Mouse (Mus musculus) midbrain, embryonic 14.5 days (tissue): ENCODE measurements around the gene Mdfic. TPM values are rescaled to one million over a fixed set of nuclear protein-coding genes. Genes with fewer than 3 reads are reported as not detected.

Experiments used
- ATAC-seq: fragments of 200-750 bp; cut with Nextera tagmentation; 2 replicates; pipeline ENCODE4 v1.8.0; 2017; ENCODE audit warnings: moderate number of reproducible peaks, moderate library complexity; ENCODE audit not compliant: low FRiP score, low TSS enrichment
- DNase-seq: peaks from one replicate; pipeline ENCODE4 v3.0.0-alpha.2; 2015
- H3K27ac ChIP-seq: fragments of 300-500 bp; sonication (generic); replicated peaks from 2 replicates; pipeline ENCODE4 v1.5.1; 2014; ENCODE audit warnings: mild to moderate bottlenecking, low read depth, low read length, moderate library complexity
- H3K27me3 ChIP-seq: fragments of 300-500 bp; sonication (generic); 2 replicates; pipeline ENCODE4 v1.6.1; 2014; ENCODE audit warnings: low read length, control low read depth, mixed read lengths; ENCODE audit not compliant: control insufficient read depth, insufficient read depth
- H3K36me3 ChIP-seq: fragments of 300-500 bp; sonication (generic); 2 replicates; pipeline ENCODE4 v1.6.1; 2014; ENCODE audit warnings: low read length, control low read depth; ENCODE audit not compliant: control insufficient read depth, insufficient read depth
- H3K4me1 ChIP-seq: fragments of 300-500 bp; sonication (generic); 2 replicates; pipeline ENCODE4 v1.6.1; 2014; ENCODE audit warnings: mild to moderate bottlenecking, antibody characterized with exemption, low read length, control low read depth; ENCODE audit not compliant: control insufficient read depth, insufficient read depth
- H3K4me2 ChIP-seq: fragments of 300-500 bp; sonication (generic); 2 replicates; pipeline ENCODE4 v1.6.1; 2014; ENCODE audit warnings: mild to moderate bottlenecking, low read length, moderate library complexity
- H3K4me3 ChIP-seq: fragments of 300-500 bp; sonication (generic); replicated peaks from 2 replicates; pipeline ENCODE4 v1.5.1; 2014; ENCODE audit warnings: low read depth, low read length
- H3K9ac ChIP-seq: fragments of 300-500 bp; sonication (generic); replicated peaks from 2 replicates; pipeline ENCODE4 v1.6.1; 2014; ENCODE audit warnings: mild to moderate bottlenecking, low read length, moderate library complexity
- H3K9me3 ChIP-seq: fragments of 300-500 bp; sonication (generic); 2 replicates; pipeline ENCODE4 v1.6.1; 2016; ENCODE audit warnings: low read length, control low read depth, mixed read lengths; ENCODE audit not compliant: control insufficient read depth
- WGBS: fragments of 180-500 bp; shearing (Covaris S2); extraction: QIAGEN DNeasy Blood & Tissue Kit; methylation state at CpG from one replicate; pipeline ENCODE4 v1.1.7; 2014; 5-methylcytosine and 5-hydroxymethylcytosine counted together
- polyA plus RNA-seq: library from polyadenylated mRNA; unstranded; fragments of >200 nt; fragmentation: Nextera tagmentation; extraction: Ambion mirVana; gene quantifications from 2 replicates; pipeline ENCODE4 v1.2.1, GENCODE M21; 2014

Gene Mdfic
- polyA plus RNA-seq, 1 experiment from 2014 or later, result 1.1 TPM

DNA sequence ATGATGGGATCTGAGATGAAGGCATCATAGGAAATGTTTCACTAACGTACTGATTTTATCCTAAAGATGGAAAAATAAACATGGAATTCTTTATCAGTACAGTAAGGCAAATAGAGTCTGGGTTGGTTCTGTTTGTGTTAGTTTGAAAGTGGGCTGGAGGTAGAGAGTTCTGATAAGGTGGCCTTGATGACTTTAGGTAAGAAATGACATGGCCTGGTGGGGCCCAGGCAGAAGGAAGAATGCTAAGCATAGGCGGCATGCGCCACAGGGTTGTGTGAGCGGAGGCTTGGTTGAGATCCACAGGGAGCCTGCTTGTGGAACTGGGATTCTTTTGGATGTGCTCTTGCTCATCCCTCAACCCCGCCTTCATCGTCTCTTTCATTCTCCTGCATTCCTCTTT lies 40.3 kb downstream of the Mdfic start:
- Histone ChIP-seq H3K27ac (no peak overlapping the region), H3K4me2 (no peak overlapping the region), H3K27me3 (no peaks in the 10 kb centered on the region), H3K4me1 (no peaks in the 10 kb centered on the region), H3K9ac (no peak overlapping the region), H3K9me3 (no peaks in the 10 kb centered on the region), H3K36me3 (no peaks in the 10 kb centered on the region), H3K4me3 (no peak overlapping the region)
- 57% methylated on average over 6 of the region's 6 CpGs for WGBS
- DNase-seq, result no peak
- ATAC-seq, result no peak

DNA sequence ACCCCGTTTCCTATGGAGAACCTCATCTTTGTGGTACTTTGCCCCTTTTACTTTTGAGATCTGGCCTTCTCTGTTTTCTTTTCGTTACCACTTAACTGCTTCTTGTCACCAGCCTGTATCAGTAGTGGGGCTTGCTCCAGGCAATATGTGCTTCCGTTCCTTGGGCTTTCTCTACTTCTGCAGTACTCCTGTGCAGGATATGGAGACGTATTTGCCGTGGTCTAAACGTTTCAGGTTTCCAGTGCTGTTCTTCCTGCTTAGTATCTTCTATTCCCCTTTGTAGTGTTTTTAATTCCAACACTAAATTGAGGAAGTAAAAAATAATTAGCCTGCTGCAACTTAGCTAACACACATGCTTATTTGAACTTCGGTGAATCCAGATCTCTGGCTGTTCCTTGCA lies 43.6 kb downstream of the Mdfic start:
- 84% methylated on average over 7 of the region's 7 CpGs for WGBS
- Histone ChIP-seq H3K9ac (no peak overlapping the region), H3K4me3 (no peak overlapping the region), H3K4me1 (no peaks in the 10 kb centered on the region), H3K36me3 (no peaks in the 10 kb centered on the region), H3K27ac (no peak overlapping the region), H3K9me3 (no peaks in the 10 kb centered on the region), H3K4me2 (no peak overlapping the region), H3K27me3 (no peaks in the 10 kb centered on the region)
- ATAC-seq (no peak), DNase-seq (no peak)

DNA sequence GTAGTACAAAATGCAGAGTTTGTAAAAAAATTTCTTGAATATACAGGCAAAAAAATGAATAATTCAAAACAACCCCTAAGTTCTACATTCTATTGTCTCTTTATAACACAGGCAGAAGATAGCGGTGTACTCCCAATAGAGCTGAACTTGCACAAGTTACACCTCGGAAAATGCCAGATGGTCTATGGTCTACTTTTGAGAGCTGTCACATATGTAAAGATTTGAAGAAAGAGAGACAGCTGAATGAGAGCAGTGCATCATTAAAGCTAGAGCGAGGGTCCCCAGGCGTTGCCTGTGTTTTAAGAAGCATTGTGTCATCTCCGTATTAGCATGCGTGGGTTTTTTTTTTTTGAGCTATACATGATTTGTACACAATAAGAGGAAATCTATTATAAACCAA lies 47.0 kb downstream of the Mdfic start:
- DNase-seq (peak; percentile 51), ATAC-seq (peak; percentile 50; the same call in 1 of the 2 replicates)
- Histone ChIP-seq H3K36me3 (no peaks in the 10 kb centered on the region), H3K9me3 (no peaks in the 10 kb centered on the region), H3K27me3 (no peaks in the 10 kb centered on the region), H3K4me1 (no peaks in the 10 kb centered on the region), H3K27ac (no peak overlapping the region), H3K4me2 (no peak overlapping the region), H3K9ac (no peak overlapping the region), H3K4me3 (no peak overlapping the region)
- WGBS, result 40% methylated on average over 6 of the region's 6 CpGs

DNA sequence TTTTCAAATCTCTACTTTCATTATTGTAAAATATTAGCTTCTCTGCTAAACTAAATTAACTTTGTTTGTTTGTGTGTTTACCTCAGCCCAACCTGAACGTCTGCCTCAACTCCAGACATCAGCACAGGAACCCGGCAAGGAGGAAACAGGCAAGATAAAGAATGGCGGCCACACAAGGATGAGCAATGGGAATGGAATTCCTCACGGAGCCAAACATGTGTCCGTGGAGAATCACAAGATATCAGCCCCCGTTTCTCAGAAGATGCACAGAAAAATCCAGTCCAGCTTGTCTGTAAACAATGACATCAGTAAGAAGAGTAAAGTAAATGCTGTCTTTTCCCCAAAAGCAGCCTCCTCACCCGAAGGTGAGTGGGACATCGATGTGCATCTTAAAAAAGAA lies 49.7 kb downstream of the Mdfic start:
- no peak for DNase-seq

DNA sequence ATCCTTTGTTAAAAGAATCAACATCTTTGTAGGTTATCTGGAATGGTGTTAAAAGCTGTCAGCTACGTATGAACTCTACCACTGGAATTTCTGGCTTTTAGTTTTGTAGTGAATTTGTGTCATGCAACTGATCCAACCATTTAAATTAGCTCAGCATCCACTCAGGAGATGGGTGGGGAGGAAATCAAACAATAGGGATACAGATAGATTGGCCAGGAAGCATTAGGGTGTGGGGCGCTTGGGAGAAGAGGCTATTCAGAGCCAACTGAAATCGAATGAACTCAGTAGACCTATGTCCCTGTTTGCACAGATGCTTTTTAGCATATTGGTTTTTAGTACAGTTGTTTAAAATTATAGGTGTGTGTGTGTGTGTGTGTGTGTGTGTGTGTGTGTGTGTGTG lies 56.6 kb downstream of the Mdfic start:
- H3K9me3 ChIP-seq, result no peaks in the 10 kb centered on the region
- no peak overlapping the region for H3K9ac ChIP-seq
- WGBS, result 94% methylated on average over 3 of the region's 3 CpGs
- DNase-seq (no peak), ATAC-seq (no peak)
- H3K27ac ChIP-seq, result no peak overlapping the region
- no peaks in the 10 kb centered on the region for H3K36me3 ChIP-seq
- no peak overlapping the region for H3K4me3 ChIP-seq
- no peaks in the 10 kb centered on the region for H3K4me1 ChIP-seq
- H3K27me3 ChIP-seq, result no peaks in the 10 kb centered on the region
- H3K4me2 ChIP-seq, result no peak overlapping the region

More for the DNA sequence above, 49.7 kb downstream of the Mdfic start:
- 81% methylated on average over 8 of the region's 8 CpGs for WGBS
- no peaks in the 10 kb centered on the region for H3K36me3 ChIP-seq
- H3K4me3 ChIP-seq, result no peak overlapping the region
- no peak for ATAC-seq
- H3K9me3 ChIP-seq, result no peaks in the 10 kb centered on the region
- H3K27me3 ChIP-seq, result no peaks in the 10 kb centered on the region
- no peak overlapping the region for H3K4me2 ChIP-seq
- H3K4me1 ChIP-seq, result no peaks in the 10 kb centered on the region
- no peak overlapping the region for H3K9ac ChIP-seq
- no peak overlapping the region for H3K27ac ChIP-seq

DNA sequence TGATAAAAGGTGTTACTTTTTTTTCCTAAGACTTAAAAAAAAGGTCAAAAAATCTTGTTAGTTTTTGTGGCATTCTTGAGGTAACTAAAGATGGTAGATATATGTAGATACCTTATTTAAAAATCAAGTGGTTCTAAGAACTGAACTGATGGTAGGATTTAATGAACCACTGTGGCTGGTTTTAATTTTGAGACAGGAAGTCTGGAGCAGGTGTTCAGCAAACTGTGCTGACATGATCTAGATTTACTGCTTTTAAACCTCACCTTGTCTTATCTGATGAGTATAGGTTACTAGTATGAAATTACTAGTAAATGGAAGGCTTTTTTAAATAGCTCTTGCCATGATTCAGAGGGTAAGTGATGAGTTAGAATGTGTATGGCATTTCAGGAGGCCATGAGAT lies 59.7 kb downstream of the Mdfic start:
- no peak overlapping the region for H3K4me2 ChIP-seq
- no peak overlapping the region for H3K27ac ChIP-seq
- H3K9me3 ChIP-seq, result no peaks in the 10 kb centered on the region
- H3K36me3 ChIP-seq, result no peaks in the 10 kb centered on the region
- ATAC-seq (no peak), DNase-seq (no peak)
- H3K4me1 ChIP-seq, result no peaks in the 10 kb centered on the region
- no peak overlapping the region for H3K4me3 ChIP-seq
- H3K27me3 ChIP-seq, result no peaks in the 10 kb centered on the region
- no peak overlapping the region for H3K9ac ChIP-seq

DNA sequence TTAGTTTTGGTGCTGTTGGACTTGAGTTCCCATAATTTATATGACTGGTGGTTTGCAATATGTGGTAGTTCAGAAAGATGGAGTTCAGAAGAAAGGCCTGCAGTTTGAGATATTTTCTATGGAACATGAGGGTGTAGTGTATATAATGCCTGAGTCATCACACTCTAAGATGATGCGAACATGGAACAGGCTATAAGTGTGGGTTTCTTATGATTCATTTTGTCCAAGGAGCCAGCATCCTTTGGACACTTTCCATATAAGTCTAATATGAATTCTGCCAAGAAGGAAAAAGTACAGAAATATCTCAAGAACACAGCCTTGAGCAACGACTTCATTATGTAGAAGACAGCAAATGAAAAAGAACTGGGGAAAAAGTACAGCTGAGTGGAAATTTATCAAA lies 60.2 kb downstream of the Mdfic start:
- Histone ChIP-seq H3K27ac (no peak overlapping the region), H3K36me3 (no peaks in the 10 kb centered on the region), H3K4me1 (no peaks in the 10 kb centered on the region), H3K4me2 (no peak overlapping the region), H3K4me3 (no peak overlapping the region), H3K9ac (no peak overlapping the region), H3K27me3 (no peaks in the 10 kb centered on the region), H3K9me3 (no peaks in the 10 kb centered on the region)
- ATAC-seq, result no peak
- 95% methylated on average over 2 of the region's 2 CpGs for WGBS
- DNase-seq, result no peak

DNA sequence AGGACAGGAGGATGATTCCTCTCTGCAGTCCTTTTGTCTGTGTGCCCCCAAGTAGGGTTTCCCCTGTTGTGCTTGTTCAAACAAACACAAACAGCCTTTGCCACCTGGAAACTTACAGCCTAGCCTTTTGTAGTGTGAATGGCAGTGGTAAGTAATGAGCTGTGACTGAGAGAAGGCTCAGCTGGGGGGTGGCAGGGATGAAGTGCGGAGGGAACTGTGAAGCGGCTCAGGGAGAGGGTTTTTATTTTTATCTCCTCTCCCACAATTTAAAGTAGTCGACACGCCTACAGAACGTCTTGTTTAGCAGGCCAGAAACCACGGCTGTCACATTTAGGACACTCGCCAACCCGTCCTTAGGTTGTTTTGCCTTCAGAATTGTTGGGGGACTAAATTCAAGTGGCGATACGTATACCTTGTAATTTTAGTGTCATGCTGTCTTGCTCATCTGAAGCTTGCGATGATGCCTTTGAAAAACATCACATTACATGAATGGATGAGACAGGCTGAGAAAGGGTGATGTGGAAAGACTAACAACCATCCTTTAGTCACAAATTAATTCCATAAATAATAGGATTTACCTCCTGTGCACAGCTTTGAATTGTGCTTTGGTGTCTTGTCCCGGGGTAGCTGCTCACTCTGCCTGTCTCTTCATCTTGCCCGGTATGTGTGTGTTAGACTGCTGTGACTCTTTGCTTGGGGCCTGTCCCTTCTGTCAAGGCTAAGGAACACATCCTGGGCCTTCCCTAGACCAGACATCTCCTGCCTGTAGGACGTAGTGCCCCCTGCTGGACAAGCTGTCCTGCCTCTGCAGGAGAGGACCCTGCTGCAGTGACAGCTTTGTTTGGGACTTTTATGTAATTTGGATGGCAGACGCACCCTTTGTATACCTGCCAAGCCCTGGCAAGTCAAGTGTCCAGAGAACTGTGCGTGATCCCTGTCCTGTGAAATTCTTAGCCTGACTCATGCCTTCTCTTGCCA lies 69.4 kb downstream of the Mdfic start:
- WGBS, result 8% methylated on average over 16 of the region's 16 CpGs
- peak overlapping the region; percentile 39 for H3K4me2 ChIP-seq
- peak; percentile 77 for ATAC-seq
- no peaks in the 10 kb centered on the region for H3K36me3 ChIP-seq
- no peak overlapping the region for H3K27ac ChIP-seq
- H3K4me3 ChIP-seq, result no peak overlapping the region
- H3K9me3 ChIP-seq, result no peaks in the 10 kb centered on the region
- 0 out of 2 replicates have a peak overlapping the region, but pooled peaks have one; percentile 13 for H3K9ac ChIP-seq
- peak; percentile 71 for DNase-seq
- no peaks in the 10 kb centered on the region for H3K27me3 ChIP-seq
- peaks cover 9% of the 10 kb centered on the region; the same call in 1 of the 2 replicates for H3K4me1 ChIP-seq
